Mouse (Mus musculus) MEL (cell line): ENCODE measurements around the gene Cc2d2b.

Experiments
- CTCF ChIP-seq, 3 experiments: IDR thresholded peaks in 2 of 3; conservative IDR thresholded peaks in 1 of 3; 2 replicates each; pipeline ENCODE4 v1.5.1; 2011 to 2012; ENCODE audit warnings: low read length in 3 of 3, low read depth in 2 of 3, mild to moderate bottlenecking in 2 of 3, improper control_type of control experiment in 1 of 3, inconsistent platforms in 1 of 3, mixed read lengths in 1 of 3, moderate library complexity in 1 of 3; ENCODE audit not compliant: control insufficient read depth in 1 of 3, insufficient read depth in 1 of 3, poor library complexity in 1 of 3, severe bottlenecking in 1 of 3
- ELF1 ChIP-seq: IDR thresholded peaks from 2 replicates; pipeline ENCODE4 v1.6.1; 2014; ENCODE audit warnings: low read depth, mild to moderate bottlenecking, inconsistent platforms, low read length, improper control_type of control experiment, moderate library complexity
- EP300 ChIP-seq, 2 experiments: IDR thresholded peaks; 2 replicates each; pipeline ENCODE4 v1.6.1; 2011; ENCODE audit warnings: improper control_type of control experiment in 2 of 2, low read length in 2 of 2, low read depth in 1 of 2, mild to moderate bottlenecking in 1 of 2
- GATA1 ChIP-seq: IDR thresholded peaks from 2 replicates; pipeline ENCODE4 v1.6.1; 2011; ENCODE audit warnings: low read depth, low read length, improper control_type of control experiment
- HCFC1 ChIP-seq: IDR thresholded peaks from 2 replicates; pipeline ENCODE4 v1.6.1; 2012; ENCODE audit warnings: low read depth, mild to moderate bottlenecking, inconsistent platforms, low read length, improper control_type of control experiment, moderate library complexity
- JUND ChIP-seq: IDR thresholded peaks from 2 replicates; pipeline ENCODE4 v1.6.1; 2011; ENCODE audit warnings: low read depth, mild to moderate bottlenecking, improper control_type of control experiment, low read length
- MAFK ChIP-seq: IDR thresholded peaks from 2 replicates; pipeline ENCODE4 v1.6.1; 2011; ENCODE audit warnings: low read depth, mild to moderate bottlenecking, low read length, improper control_type of control experiment, borderline replicate concordance
- POLR2A ChIP-seq, 2 experiments: IDR thresholded peaks; 2 replicates each; pipeline ENCODE4 v1.6.1; 2011 to 2012; ENCODE audit warnings: low read length in 2 of 2, mild to moderate bottlenecking in 2 of 2, control low read depth in 1 of 2, improper control_type of control experiment in 1 of 2, low read depth in 1 of 2, moderate library complexity in 1 of 2; ENCODE audit not compliant: control insufficient read depth in 1 of 2, insufficient read depth in 1 of 2, poor library complexity in 1 of 2
- POLR2AphosphoS2 ChIP-seq: IDR thresholded peaks from 2 replicates; pipeline ENCODE4 v1.6.1; 2011; ENCODE audit warnings: low read length, improper control_type of control experiment
- POLR2AphosphoS5 ChIP-seq: IDR thresholded peaks from 2 replicates; pipeline ENCODE4 v1.6.1; 2012; ENCODE audit warnings: low read depth, borderline replicate concordance, mild to moderate bottlenecking, inconsistent platforms, low read length, moderate library complexity, mixed read lengths
- RAD21 ChIP-seq: IDR thresholded peaks from 2 replicates; pipeline ENCODE4 v1.6.1; 2011; ENCODE audit warnings: mild to moderate bottlenecking, low read depth, low read length, improper control_type of control experiment
- RCOR1 ChIP-seq: IDR thresholded peaks from 2 replicates; pipeline ENCODE4 v1.6.1; 2012; ENCODE audit warnings: low read depth, mild to moderate bottlenecking, inconsistent platforms, low read length, improper control_type of control experiment
- ZKSCAN1 ChIP-seq: IDR thresholded peaks from 2 replicates; pipeline ENCODE4 v1.6.1; 2012; ENCODE audit warnings: low read depth, mild to moderate bottlenecking, inconsistent platforms, low read length, improper control_type of control experiment, moderate library complexity
- ZNF384 ChIP-seq: IDR thresholded peaks from 2 replicates; pipeline ENCODE4 v1.6.1; 2012; ENCODE audit warnings: low read depth, mild to moderate bottlenecking, inconsistent platforms, low read length, improper control_type of control experiment

DNA sequence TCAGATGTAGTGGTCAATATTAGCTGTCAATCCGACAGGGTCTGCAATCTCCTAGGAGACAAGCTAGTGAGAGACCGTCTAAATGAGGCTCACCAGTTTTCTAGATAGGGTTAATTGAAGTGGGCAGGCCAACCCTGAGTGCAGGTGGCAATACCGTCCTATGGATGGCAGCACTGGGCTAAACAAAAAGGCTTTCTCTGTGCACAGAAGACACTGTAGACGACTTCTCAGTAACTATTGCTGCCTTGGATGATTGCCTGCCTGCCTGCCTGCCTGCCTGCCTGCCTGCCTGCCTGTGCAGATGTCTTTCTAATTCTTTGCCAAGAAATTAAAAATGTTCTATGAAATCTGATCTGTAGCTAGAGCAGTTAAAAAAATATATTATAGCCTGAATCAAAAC, 1.9 kb upstream of the Cc2d2b start:
- TF ChIP-seq ZKSCAN1 (no peak), EP300 (IDR thresholded peaks at IDR 0.05; ENCODE audit: low read depth in 1 of 2, low read length in 2 of 2) (no peak), GATA1 (no peak), POLR2A (IDR thresholded peaks at IDR 0.05; ENCODE audit: control insufficient read depth in 1 of 2, insufficient read depth in 1 of 2, low read depth in 1 of 2, low read length in 2 of 2, poor library complexity in 1 of 2) (no peak), CTCF (IDR thresholded peaks at IDR 0.05 in 2 of 3, conservative IDR thresholded peaks at IDR 0.05 in 1 of 3; ENCODE audit: control insufficient read depth in 1 of 3, insufficient read depth in 1 of 3, low read depth in 2 of 3, low read length in 3 of 3, poor library complexity in 1 of 3, severe bottlenecking in 1 of 3) (peak in 2 of 3 experiments; percentile 41 to 43; a peak in 5 of 6 replicates), RAD21 (peak; percentile 34), ZNF384 (no peak), ELF1 (no peak), MAFK (no peak), POLR2AphosphoS2 (no peak), HCFC1 (no peak), RCOR1 (no peak), JUND (no peak), POLR2AphosphoS5 (no peak)
